Mouse (Mus musculus): Measurements from ENCODE around the gene Dedd. TPM values are rescaled to one million over a fixed set of nuclear protein-coding genes. Genes with fewer than 3 reads are reported as not detected.
"Not testable (repeated sequence)": the region's sequence is repeated elsewhere in the genome, so short reads cannot be mapped to it uniquely, and the experiment has no call there.

The Dedd gene
- total RNA-seq, 2 experiments from 2014 or later: 34.6 to 35.4 TPM

DNA sequence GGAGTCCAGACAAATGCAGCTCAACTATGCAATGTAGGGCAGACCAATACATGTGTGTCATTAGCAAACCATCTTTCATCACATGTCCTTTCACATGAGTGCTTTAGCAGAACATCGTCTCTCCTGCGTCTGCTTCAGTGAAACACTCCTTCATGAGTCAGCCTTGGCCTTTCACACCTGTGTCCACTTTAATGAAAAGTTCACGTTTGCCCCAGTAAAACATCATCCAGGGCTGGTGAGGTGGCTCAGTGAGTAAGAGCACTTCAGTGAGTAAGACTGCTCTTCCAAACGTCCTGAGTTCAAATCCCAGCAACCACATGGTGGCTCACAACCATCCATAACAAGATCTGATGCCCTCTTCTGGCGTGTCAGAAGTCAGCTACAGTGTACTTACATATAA is 22.8 kb upstream of the Dedd start:
- not testable (repeated sequence) for DNase-seq (ENCODE audit: extremely low spot score in 1 of 2, low spot score in 1 of 2)

DNA sequence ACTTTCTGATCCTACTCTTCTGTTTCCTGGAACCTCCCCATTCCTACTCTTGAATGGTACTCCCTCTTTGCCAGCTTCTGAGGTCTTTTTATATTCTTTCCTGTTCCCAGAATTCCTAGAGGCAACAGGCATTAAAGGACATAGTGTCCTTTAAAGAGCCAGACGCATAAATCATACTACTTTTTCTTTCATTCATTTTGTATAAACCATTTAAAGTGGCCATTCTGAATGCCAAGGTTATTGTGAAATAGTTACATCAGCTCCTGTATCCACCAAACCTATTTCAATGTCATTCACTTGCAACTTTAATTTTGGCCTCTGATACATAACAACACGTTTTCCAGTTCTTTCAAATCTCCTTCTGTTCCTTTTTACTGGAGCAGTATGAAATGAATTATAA is 19.6 kb upstream of the Dedd start:
- DNase-seq (ENCODE audit: extremely low spot score in 1 of 2, low spot score in 1 of 2): no peak

DNA sequence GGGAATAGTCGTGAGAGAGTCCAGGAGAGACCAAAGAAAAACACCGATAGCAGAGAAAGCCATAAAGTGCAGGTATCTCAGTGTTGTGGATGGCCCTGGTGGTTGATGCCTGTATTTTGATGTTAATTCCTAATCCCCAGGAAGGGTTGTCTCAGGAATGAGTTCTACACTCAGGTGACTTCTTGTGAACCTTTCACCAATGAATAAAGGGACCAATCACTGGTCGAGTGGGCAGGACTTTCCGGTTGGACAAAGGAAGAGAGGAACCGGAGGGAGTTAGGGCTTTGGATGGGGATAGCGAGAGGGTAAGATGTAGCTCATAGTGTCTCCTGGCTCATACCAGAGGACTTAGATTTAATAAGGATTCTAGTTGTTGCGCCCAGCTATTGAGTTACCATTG is 9.2 kb upstream of the Dedd start:
- DNase-seq (ENCODE audit: extremely low spot score in 1 of 2, low spot score in 1 of 2): no peak

DNA sequence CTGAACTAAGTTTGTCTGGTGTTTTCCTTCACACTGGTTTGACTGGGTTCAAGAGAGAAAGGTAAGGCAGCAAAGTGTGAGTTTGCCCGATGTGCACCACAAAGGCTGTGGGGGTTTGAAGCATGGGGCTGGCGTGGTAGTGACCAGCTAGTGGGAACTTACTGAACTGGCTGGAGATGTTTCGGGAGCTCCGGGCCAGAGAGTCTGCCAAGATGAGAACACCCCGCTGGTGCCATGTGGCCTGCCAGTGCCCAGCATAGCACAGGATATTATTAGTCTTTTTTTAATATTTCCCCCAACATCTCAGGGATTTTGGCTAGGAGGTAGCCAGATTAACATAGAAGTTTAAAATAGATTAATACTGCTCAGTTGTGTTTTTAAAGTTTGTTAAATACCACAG is 8.8 kb upstream of the Dedd start:
- DNase-seq (ENCODE audit: extremely low spot score in 1 of 2, low spot score in 1 of 2): no peak

DNA sequence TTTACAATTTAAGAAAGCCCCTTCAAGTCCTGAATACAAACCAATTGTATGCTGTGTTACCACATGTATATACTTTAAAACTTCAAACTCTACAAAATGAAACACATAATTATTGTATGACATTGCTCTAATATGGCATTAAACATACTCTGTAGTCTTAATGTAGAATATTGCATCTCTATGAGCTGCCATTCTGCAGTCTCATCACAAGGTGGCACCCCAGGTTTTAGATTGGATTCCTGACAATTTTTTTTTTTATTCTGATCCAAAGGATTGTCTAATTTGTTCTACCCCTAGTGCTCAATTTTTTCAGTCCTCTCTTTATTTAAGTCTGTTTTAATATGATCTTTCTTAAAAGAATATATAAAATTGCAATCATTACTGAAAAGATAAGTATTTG is 7.5 kb upstream of the Dedd start:
- DNase-seq (ENCODE audit: extremely low spot score in 1 of 2, low spot score in 1 of 2): no peak

DNA sequence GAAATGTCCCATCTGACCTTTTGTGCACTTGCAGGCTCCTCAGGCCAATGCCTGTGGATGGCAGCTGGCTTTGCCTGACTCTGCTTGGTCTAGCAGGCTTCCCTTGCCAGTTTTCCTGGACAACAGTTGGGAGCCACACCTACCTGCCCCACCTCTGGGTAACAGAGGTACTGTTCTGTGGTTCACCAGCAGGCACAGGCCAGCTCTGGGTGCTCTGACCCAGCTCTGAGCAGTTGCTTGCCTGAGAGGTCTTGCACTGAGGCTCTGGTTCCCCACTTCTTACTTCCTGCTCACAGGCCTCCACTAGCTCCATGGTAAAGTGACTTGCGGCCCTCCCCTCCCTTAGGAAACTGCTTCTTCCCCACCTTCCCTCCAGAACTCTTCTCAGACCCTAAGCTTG is 6.9 kb upstream of the Dedd start:
- no peak for DNase-seq (ENCODE audit: extremely low spot score in 1 of 2, low spot score in 1 of 2)

DNA sequence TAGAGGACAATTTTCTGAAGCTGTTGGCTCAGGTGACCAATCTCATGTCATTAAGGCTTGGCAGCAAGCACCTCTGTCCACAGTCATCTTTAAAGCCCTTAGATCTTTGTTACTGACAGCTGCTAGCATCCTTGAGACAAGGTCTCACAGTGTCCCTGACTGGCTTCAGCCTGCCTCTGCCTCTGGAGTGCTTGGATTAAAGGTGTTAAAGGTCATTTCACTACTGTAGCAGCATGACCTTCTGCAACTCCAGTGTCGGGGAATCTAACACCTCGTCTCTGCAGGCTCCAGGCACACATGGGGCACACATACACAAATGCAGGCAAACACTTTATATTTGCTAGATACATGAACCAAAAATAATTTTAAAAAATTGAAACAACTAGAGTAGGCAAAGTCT is 3.4 kb upstream of the Dedd start:
- no peak for DNase-seq (ENCODE audit: extremely low spot score in 1 of 2, low spot score in 1 of 2)

DNA sequence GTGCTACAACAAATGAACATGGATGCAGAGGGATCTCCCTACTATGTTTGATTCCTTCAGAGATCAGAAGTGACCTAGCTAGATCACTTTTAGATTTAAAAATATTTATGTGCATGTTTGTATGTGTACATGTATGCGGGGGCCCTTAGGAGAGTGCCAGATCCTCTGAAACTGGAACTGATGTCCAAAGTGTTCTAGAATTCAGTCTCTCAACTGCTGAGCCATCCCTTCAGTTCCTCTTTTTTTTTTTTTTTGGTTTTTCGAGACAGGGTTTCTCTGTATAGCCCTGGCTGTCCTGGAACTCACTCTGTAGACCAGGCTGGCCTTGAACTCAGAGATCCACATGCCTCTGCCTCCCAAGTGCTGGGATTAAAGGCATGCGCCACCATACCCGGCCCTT is 2.4 kb upstream of the Dedd start:
- not testable (repeated sequence) for DNase-seq (ENCODE audit: extremely low spot score in 1 of 2, low spot score in 1 of 2)

DNA sequence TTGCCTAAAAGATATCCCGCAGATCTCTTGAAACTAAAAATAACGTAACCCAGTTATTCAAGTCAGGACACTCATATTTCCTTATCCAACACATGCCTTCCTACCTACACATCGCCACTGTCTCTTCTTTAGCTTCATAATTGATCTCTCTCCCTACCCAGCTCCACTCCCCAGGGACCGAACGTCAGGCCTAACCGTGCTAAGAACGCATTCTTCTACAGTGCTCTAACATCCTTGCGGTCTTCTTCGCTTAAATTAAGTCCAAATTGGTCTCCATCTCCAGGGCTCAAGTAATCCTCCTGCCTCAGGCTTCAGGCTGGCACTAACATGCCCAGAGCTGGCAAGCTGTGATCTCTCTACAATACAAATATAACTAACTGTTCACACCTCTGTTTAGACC is 701 bp upstream of the Dedd start:
- DNase-seq (ENCODE audit: extremely low spot score in 1 of 2, low spot score in 1 of 2): no peak

DNA sequence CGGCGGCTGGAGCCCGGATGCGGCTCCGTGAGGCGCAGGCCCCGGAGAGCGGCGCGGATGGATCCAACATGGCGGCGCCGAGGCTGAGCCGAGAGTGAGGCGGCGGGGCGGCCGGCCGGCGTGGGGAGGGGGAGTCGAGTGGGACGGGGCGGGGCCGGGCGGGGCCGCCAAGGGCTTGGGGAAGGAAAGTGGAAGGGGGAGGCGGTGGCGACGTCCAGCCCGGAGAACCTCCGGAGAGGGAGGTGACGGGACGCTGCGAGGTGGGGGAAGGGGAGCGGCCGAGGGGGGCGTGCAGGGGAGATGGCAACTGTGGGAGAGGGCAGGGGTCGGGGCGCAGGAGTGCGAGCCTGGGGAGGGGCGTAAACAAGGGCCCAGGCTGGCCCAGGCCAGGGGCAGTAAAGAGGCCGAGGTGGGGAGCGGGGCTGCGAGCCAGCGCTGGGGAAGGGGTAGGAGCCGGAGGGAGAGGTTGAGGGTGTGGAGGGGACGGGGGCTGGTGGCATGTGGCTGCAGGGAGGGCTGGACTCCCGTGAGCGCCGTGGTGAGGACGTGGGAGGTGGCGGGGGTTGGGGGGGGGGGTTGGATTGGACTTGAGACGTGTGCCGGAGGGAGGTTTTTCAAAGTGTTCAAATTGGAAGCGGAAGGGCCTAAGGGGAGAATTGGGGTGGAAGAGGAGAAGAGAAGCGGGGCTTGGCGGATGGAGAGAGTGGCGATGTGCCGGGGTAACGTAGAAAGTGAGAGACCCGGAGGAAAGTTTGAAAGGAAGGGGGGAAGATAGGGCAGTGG is 679 bp downstream of the Dedd start:
- DNase-seq (ENCODE audit: extremely low spot score in 1 of 2, low spot score in 1 of 2): peak; percentile 56 to 63

DNA sequence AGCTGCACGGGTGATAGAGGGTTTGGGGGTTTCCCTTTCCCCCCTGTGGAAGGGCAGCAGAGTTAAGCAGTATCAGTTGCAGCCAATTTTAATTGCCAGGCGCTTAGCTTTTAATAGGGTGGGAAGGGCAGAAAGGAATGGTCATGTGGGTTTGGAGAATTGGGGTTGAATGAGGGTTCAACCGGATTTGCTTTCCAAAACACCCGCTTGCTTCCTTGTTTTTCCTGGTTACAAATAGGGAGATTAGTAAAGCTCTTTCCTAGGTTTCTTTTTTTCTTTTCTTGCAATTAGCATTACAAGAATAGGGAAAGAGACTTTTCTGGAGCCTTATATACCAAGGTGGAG is 1.2 kb downstream of the Dedd start:
- DNase-seq (ENCODE audit: extremely low spot score in 1 of 2, low spot score in 1 of 2): no peak

DNA sequence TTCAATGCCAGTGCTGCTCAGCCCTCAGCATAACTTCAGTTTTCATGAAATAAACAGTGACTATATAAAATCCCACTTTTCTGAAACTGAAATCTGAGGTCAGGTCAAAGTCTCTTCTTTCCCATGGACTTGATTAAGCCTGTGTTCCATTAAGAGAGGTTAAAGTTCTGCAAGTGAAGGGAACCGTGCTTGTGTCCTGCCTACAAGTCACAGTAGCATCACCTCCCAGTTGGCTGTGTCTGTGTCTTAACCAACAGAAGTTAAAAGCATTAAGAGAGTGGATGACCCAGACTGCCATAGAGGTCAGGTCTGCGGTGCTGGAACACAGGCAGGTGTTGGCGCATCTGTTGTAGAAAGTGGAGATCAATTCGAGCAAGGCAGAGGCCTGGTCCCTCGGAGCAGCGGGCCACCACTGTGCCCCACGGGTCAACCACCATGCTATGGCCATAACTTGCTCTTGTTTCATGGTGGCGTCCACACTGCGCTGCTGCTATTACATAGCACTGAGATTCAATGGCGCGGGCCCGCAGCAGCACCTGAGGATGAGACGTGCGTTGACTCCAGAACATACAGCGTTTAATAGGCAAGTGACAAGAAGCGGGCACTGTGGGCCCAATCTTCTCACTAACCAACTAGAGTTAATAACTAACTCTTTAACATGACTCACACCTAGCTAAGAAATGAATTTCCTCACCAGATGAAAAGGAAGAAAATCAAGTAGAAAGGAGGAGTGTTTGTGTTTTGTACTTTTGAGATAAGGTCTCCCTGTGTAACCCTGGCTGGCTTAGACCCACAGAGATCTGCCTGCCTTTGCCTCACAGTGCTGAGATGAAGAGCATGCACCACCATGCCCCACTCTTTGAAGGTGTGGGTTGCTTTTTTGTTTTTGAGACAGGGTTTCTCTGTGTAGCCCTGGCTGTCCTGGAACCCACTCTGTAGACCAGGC is 13.6 kb downstream of the Dedd start:
- DNase-seq (ENCODE audit: extremely low spot score in 1 of 2, low spot score in 1 of 2): no peak

DNA sequence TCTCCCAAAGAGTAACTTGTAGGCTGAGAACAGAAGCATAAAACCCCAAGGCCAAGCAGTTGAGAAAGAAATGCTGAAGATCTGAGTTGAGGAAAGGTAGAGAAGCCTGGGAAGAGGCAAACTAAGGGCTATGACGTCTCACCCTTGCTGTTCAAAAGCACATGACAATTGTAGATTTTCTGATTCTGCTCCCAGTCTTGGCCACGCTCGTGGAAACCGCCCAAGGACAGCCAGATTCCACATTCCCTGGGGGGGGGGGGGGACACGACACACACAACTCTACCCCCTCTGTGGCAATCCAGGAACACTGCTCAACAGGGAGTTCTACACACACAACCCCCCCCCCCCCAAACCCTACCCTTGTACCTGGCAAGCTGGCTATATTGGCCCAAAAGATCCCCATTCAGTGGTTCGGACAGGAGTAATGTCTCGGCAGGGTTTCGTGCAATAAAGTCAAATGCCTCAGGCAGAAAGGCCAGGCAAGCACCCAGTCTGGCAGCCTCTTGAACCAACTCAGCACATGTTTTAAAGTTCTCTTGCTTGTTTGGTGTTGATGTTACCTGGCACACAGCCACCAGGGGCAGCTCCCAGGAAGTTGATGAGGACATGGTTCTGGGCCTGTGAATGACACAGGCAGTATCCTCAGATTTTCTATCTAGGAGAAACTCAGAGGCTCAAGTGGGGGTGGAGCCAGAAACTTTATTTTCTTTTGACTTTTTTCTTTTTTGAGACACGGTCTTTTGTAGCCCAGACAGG is 15.2 kb downstream of the Dedd start:
- DNase-seq (ENCODE audit: extremely low spot score in 1 of 2, low spot score in 1 of 2): no peak

DNA sequence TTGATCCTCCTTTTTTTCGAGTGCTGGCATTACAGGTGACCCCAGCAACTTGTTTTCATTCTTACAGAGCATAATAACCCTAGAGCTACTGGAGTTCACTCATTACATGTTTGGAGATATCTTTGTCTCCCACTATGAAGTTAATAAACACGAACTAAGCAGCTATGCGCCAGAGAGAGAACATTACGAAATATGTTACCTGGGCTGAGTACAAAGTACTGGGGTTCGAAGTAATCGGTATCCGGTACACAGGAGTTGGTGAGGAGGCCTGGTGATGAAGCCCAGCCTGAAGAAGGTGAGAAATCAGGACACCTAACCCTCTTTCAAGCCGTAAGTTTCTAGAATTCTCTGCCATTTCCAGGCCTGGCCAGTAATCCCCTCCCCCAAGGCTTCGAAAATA is 15.8 kb downstream of the Dedd start:
- no peak for DNase-seq (ENCODE audit: extremely low spot score in 1 of 2, low spot score in 1 of 2)

DNA sequence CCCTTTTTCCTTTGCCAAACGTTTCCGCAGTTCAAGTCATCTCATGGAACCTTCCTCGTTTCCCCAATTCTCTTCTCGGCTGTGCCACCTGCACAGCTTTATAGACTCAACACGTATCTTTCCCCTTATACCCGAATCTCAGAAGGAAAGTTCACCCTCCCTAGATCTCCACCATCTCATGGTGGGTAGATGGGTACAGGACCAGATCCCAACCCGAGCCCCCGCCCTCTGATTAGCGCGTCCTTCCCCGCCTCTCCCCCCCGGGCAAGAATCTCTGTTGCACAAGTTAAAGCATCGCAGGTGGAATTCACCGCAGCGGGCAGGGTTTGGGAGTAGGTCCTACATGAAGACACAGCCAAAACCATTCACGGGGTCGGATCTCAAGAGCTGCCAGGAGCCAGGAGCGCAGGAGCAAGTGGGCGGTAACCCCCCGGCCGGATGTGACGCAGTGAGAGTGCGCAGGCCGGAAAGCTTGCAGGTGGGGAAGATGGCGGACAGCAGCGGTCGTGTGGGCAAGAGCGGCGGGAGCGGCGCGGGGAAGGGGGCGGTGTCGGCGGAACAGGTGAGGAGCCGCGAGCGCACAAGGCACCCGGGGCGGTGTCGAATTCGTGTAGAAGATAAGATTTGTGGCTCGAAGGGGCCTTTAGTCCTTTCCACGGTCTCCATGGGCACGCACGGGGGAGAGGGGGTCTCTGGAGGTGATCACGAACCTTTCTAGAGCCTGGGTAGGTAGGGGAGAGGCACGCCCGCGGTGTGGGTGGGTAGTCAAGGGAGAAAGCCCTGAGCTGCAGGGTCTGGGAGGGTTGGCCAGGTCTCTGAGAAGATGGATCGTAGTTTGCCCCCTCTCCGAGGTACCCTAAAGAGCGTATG is 16.5 kb downstream of the Dedd start, which contains the start of the genes Nit1 and Pfdn2:
Gene Nit1, minus strand, starts transcription at position 422 of the 870 bp plus-strand sequence.
Gene Pfdn2, plus strand, starts transcription at position 446 of the 870 bp plus-strand sequence.
- peak; percentile 81 to 86 for DNase-seq (ENCODE audit: extremely low spot score in 1 of 2, low spot score in 1 of 2)

DNA sequence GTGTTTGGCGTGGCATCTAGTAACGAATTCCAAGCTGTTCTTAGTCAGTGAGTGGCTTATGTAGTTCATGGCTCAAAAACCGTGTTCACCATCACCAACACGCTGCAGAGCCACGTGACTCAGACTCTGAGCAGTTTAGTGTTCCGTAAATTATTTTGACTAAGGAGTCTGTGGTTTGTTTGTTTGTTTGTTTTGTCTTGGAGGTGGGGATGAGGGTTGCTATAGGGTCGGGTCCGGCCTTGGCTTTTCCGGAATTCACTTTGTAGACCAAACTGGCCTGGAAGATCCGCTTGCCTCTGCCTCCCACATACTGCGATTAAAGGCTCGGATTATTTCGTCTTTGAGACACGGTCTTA is 17.1 kb downstream of the Dedd start:
- DNase-seq (ENCODE audit: extremely low spot score in 1 of 2, low spot score in 1 of 2): no peak

DNA sequence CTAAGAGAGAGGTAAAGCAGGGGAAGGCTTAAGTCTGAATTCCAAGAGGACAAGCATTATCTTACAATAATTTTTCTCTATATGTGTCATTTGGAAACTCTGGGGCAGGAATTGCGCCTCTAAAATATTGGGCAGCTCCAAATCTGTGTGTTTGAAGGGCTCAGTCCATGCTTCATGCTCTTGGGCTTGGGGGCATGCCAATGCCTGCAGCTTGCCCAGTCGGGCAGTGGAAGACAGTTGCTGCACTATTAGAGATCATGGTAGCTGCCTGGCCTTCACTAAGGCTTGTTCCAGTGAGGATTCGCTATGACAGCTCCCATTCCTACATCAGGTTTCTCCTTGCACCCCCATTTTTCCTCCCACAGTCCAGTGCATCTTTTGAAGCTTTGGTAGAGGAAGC is 19.7 kb downstream of the Dedd start:
- DNase-seq (ENCODE audit: extremely low spot score in 1 of 2, low spot score in 1 of 2): no peak

DNA sequence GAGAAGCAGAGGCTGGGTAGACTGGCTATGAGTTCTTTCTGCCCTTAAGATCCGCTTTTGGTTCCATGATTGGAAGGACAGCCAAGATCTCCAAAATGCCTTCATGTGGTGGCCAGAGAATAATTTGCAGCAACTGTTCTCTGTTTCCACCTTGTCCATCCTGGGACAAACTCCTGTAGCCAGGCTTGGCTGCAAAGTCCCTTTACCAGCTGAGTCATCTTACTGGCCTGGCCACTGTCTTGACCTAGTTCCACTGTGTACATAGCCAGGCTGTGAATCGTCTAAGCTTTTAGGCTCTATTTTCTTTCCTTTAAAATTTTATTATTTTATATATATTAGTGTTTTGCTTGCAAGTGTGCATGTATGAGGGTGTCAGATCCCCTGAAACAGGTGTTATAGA is 20.3 kb downstream of the Dedd start:
- no peak for DNase-seq (ENCODE audit: extremely low spot score in 1 of 2, low spot score in 1 of 2)

DNA sequence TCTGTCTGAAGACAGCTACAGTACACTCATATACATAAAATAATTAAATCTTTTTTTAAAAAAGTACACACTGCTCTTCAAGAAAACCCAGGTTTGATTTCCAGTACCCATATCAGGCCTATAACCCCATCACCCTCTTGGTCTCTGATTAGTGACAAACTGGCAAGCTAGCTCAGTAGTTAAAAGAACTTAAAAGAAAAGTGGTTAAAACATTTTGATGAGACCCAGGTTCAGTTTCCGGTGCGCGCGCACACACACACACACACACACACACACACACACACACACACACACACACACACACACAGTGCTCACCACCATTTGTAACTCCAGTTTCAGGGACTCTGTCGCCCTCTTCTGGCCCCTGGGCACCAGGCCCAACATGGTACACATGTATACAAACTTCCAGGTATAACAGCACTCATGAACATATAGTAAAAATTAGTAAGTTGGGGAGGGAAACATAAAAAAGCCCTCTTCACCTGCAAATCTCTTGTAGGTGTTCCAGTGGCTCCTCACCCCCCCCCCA is 26.9 kb downstream of the Dedd start:
- no peak for DNase-seq (ENCODE audit: extremely low spot score in 1 of 2, low spot score in 1 of 2)

DNA sequence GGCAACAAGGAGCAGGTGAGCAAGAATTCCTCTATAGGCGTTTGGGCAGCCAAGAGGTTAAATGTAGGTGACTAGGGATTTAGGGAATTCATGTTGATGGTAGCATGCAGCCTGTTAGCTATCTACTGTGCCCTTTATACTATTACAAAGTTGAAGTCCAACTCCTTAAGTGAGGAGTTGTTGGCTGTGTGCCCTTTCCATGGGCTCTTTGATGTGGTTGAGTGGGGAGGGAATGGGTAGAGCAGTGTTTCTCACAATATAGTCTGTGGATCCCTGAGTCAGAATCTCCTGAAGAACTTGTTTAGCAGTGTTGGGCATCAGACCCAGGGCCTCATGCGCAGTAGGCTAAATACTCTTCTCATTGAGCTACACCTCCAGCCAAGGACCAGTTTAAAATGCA is 27.9 kb downstream of the Dedd start:
- no peak for DNase-seq (ENCODE audit: extremely low spot score in 1 of 2, low spot score in 1 of 2)

Measured in layer of hippocampus, postnatal 25 days (tissue).